Mouse (Mus musculus): ENCODE measurements around the gene Zmym5. TPM values are rescaled to one million over a fixed set of nuclear protein-coding genes. Genes with fewer than 3 reads are reported as not detected.
A peak's percentile ranks its signal among the peaks of the same experiment; 100 is the strongest.
"Not testable (repeated sequence)": the region's sequence is repeated elsewhere in the genome, so short reads cannot be mapped to it uniquely, and the experiment has no call there.

Zmym5 gene
- polyA plus RNA-seq, 1 experiment = 6.8 TPM

GRCm38 (mm10) chr14:56778200-56778932 is 33.1 kb downstream of the Zmym5 start, which contains the start of gene Pspc1:
Pspc1 (minus strand) TSS chr14:56778316.
- WGBS = under 1% methylated on average over 36 of the region's 36 CpGs
- DNase-seq = peak; percentile 96
- H3K4me1 ChIP-seq (ENCODE audit: control insufficient read depth, insufficient read depth, low read length) = peaks cover 2% of the 10 kb centered on the region
- H3K4me3 ChIP-seq (replicated peaks; ENCODE audit: extremely low read depth, low read depth, low read length) = peak within 1 kb of the TSS; percentile 89
- TF ChIP-seq POLR2A (IDR thresholded peaks at IDR 0.05; ENCODE audit: borderline replicate concordance, extremely low read depth, low read depth, low read length) (peak; percentile 94; the same call in 1 of the 2 replicates), CTCF (IDR thresholded peaks at IDR 0.05; ENCODE audit: insufficient read depth, low read length) (no peak)

- TF ChIP-seq CTCF (IDR thresholded peaks at IDR 0.05; ENCODE audit: insufficient read depth, low read length) = no peak
- TF ChIP-seq POLR2A (IDR thresholded peaks at IDR 0.05; ENCODE audit: borderline replicate concordance, extremely low read depth, low read depth, low read length) = 0 out of 2 replicates have a peak, but pooled peaks have one; percentile 25
- DNase-seq = peak; percentile 76
- peaks cover 5% of the 10 kb centered on the region for H3K4me1 ChIP-seq (ENCODE audit: control insufficient read depth, insufficient read depth, low read length)
- WGBS = under 1% methylated on average over 71 of the region's 71 CpGs
- peak overlapping the region; percentile 89 for H3K4me3 ChIP-seq (replicated peaks; ENCODE audit: extremely low read depth, low read depth, low read length)
Observed at GRCm38 (mm10) chr14:56777360-56778136, 34.0 kb downstream of the Zmym5 start.

GRCm38 (mm10) chr14:56776571-56777238 is 34.8 kb downstream of the Zmym5 start:
- TF ChIP-seq POLR2A (IDR thresholded peaks at IDR 0.05; ENCODE audit: borderline replicate concordance, extremely low read depth, low read depth, low read length) (no peak), CTCF (IDR thresholded peaks at IDR 0.05; ENCODE audit: insufficient read depth, low read length) (no peak)
- Histone ChIP-seq H3K4me1 (ENCODE audit: control insufficient read depth, insufficient read depth, low read length) (peaks cover 5% of the 10 kb centered on the region), H3K4me3 (replicated peaks; ENCODE audit: extremely low read depth, low read depth, low read length) (no peak overlapping the region)
- DNase-seq = no peak
- WGBS = 14% methylated on average over 11 of the region's 11 CpGs

GRCm38 (mm10) chr14:56775416-56775815 is 36.1 kb downstream of the Zmym5 start:
- H3K4me1 ChIP-seq (ENCODE audit: control insufficient read depth, insufficient read depth, low read length) = peaks cover 5% of the 10 kb centered on the region
- no peak for TF ChIP-seq CTCF (IDR thresholded peaks at IDR 0.05; ENCODE audit: insufficient read depth, low read length)
- TF ChIP-seq POLR2A (IDR thresholded peaks at IDR 0.05; ENCODE audit: borderline replicate concordance, extremely low read depth, low read depth, low read length) = no peak
- no peak overlapping the region for H3K4me3 ChIP-seq (replicated peaks; ENCODE audit: extremely low read depth, low read depth, low read length)
- DNase-seq = no peak
- 38% methylated on average over 4 of the region's 4 CpGs for WGBS

GRCm38 (mm10) chr14:56766438-56766837 is 45.1 kb downstream of the Zmym5 start:
- WGBS = 88% methylated on average over 2 of the region's 2 CpGs
- DNase-seq; H3K4me1 ChIP-seq (ENCODE audit: control insufficient read depth, insufficient read depth, low read length); H3K4me3 ChIP-seq (replicated peaks; ENCODE audit: extremely low read depth, low read depth, low read length): not testable (repeated sequence)

GRCm38 (mm10) chr14:56765117-56765516 is 46.4 kb downstream of the Zmym5 start:
- H3K4me3 ChIP-seq (replicated peaks; ENCODE audit: extremely low read depth, low read depth, low read length) = not testable (repeated sequence)
- WGBS = 90% methylated on average over 3 of the region's 3 CpGs

GRCm38 (mm10) chr14:56751282-56751681 is 60.2 kb downstream of the Zmym5 start:
- no peak for TF ChIP-seq POLR2A (IDR thresholded peaks at IDR 0.05; ENCODE audit: borderline replicate concordance, extremely low read depth, low read depth, low read length)
- no peak for TF ChIP-seq CTCF (IDR thresholded peaks at IDR 0.05; ENCODE audit: insufficient read depth, low read length)
- DNase-seq = no peak
- 77% methylated on average over 4 of the region's 4 CpGs for WGBS
- no peak overlapping the region for H3K4me3 ChIP-seq (replicated peaks; ENCODE audit: extremely low read depth, low read depth, low read length)
- no peaks in the 10 kb centered on the region for H3K4me1 ChIP-seq (ENCODE audit: control insufficient read depth, insufficient read depth, low read length)

More at GRCm38 (mm10) chr14:56765117-56765516, 46.4 kb downstream of the Zmym5 start:
- DNase-seq; H3K4me1 ChIP-seq (ENCODE audit: control insufficient read depth, insufficient read depth, low read length): not testable (repeated sequence)

Other genes with a start within 250 kb of the Zmym5 start
- gene Cenpj, start 236.3 kb downstream of the Zmym5 start, polyA plus RNA-seq (2012; rRNA removed) = 0.68 and 3.3 TPM in 2 replicates
- 7.2 and 14.4 TPM in 2 replicates for gene Parp4, start 236.1 kb downstream of the Zmym5 start, polyA plus RNA-seq (2012; rRNA removed)
- gene Mphosph8, start 143.5 kb downstream of the Zmym5 start, polyA plus RNA-seq (2012; rRNA removed) = 3.3 and 5.8 TPM in 2 replicates
- gene Pspc1, start 33.4 kb downstream of the Zmym5 start, polyA plus RNA-seq (2012; rRNA removed) = 5.6 and 6.0 TPM in 2 replicates
- 5.6 and 11.0 TPM in 2 replicates for gene Zmym2, start 74.9 kb upstream of the Zmym5 start, polyA plus RNA-seq (2012; rRNA removed)
- gene Gja3, start 246.4 kb upstream of the Zmym5 start, polyA plus RNA-seq (2012; rRNA removed) = 0.24 and 0.97 TPM in 2 replicates

Measured in lung, adult 2 months (tissue).